Mouse (Mus musculus) lung, adult 2 months (tissue): Measurements from ENCODE around the gene Gxylt2.

Source experiments
- CTCF ChIP-seq: fragments of 200-500 bp; IDR thresholded peaks from 2 replicates; pipeline ENCODE4 v1.5.1; 2011; ENCODE audit warnings: mild to moderate bottlenecking, low read length, control low read depth; ENCODE audit not compliant: insufficient read depth
- POLR2A ChIP-seq: fragments of 200-500 bp; IDR thresholded peaks from 2 replicates; pipeline ENCODE4 v1.6.1; 2011; ENCODE audit warnings: low read depth, mild to moderate bottlenecking, control low read depth, low read length, borderline replicate concordance; ENCODE audit errors: extremely low read depth

- TF ChIP-seq CTCF (no peak), POLR2A (no peak)
These were observed 28.7 kb downstream of the Gxylt2 start for GRCm38 (mm10) chr6:100733218-100733617.
